Mouse (Mus musculus): ENCODE data around the gene Spock2. TPM values are rescaled to one million over a fixed set of nuclear protein-coding genes. Genes with fewer than 3 reads are reported as not detected.

The Spock2 gene
- 11.2 and 12.2 TPM in 2 replicates for polyA plus RNA-seq (2014; fragmentation: Nextera tagmentation; extraction: Ambion mirVana)

GRCm38 (mm10) chr10:60106146-60106530 lies at the start of gene Spock2:
TSS of gene Spock2 (plus strand) at chr10:60106219.
- H3K27me3 ChIP-seq (ENCODE audit: control insufficient read depth, insufficient read depth, low read length): peaks cover 37% of the 10 kb centered on the region

GRCm38 (mm10) chr10:60062173-60062572 lies 43.8 kb upstream of the Spock2 start:
- ATAC-seq (ENCODE audit: low FRiP score) (no peak), DNase-seq (ENCODE audit: low spot score, missing footprints) (no peak)
- Histone ChIP-seq H3K9me3 (ENCODE audit: control insufficient read depth, low read length) (peaks cover 2% of the 10 kb centered on the region; the same call in 1 of the 2 replicates), H3K4me3 (ENCODE audit: low read depth, low read length) (no peak overlapping the region), H3K4me1 (ENCODE audit: control insufficient read depth, insufficient read depth, low read length) (no peaks in the 10 kb centered on the region), H3K9ac (ENCODE audit: low read length) (no peak overlapping the region), H3K27me3 (ENCODE audit: control insufficient read depth, insufficient read depth, low read length) (no peaks in the 10 kb centered on the region), H3K27ac (ENCODE audit: low read depth, low read length) (no peak overlapping the region), H3K4me2 (no peak overlapping the region), H3K36me3 (ENCODE audit: control insufficient read depth, insufficient read depth, low read length) (no peaks in the 10 kb centered on the region)
- WGBS: 74% methylated on average over 5 of the region's 5 CpGs

More at GRCm38 (mm10) chr10:60106146-60106530, at the start of gene Spock2:
- 0% methylated on average over 22 of the region's 22 CpGs for WGBS
- ATAC-seq (ENCODE audit: low FRiP score) (peak; percentile 73), DNase-seq (ENCODE audit: low spot score, missing footprints) (no peak)
- H3K4me1 ChIP-seq (ENCODE audit: control insufficient read depth, insufficient read depth, low read length): peaks cover 17% of the 10 kb centered on the region
- peak within 1 kb of the TSS; percentile 73 for H3K9ac ChIP-seq (ENCODE audit: low read length)
- peak within 1 kb of the TSS; percentile 44 for H3K27ac ChIP-seq (ENCODE audit: low read depth, low read length)
- H3K36me3 ChIP-seq (ENCODE audit: control insufficient read depth, insufficient read depth, low read length): no peaks in the 10 kb centered on the region
- H3K4me2 ChIP-seq: peak within 1 kb of the TSS; percentile 91
- H3K4me3 ChIP-seq (ENCODE audit: low read depth, low read length): peak within 1 kb of the TSS; percentile 66
- H3K9me3 ChIP-seq (ENCODE audit: control insufficient read depth, low read length): no peaks in the 10 kb centered on the region

GRCm38 (mm10) chr10:60062931-60063330 lies 43.1 kb upstream of the Spock2 start:
- Histone ChIP-seq H3K4me3 (ENCODE audit: low read depth, low read length) (no peak overlapping the region), H3K4me1 (ENCODE audit: control insufficient read depth, insufficient read depth, low read length) (no peaks in the 10 kb centered on the region), H3K9me3 (ENCODE audit: control insufficient read depth, low read length) (no peaks in the 10 kb centered on the region), H3K4me2 (no peak overlapping the region), H3K27me3 (ENCODE audit: control insufficient read depth, insufficient read depth, low read length) (no peaks in the 10 kb centered on the region), H3K36me3 (ENCODE audit: control insufficient read depth, insufficient read depth, low read length) (no peaks in the 10 kb centered on the region), H3K27ac (ENCODE audit: low read depth, low read length) (no peak overlapping the region), H3K9ac (ENCODE audit: low read length) (no peak overlapping the region)
- WGBS: 35% methylated on average over 5 of the region's 5 CpGs
- ATAC-seq (ENCODE audit: low FRiP score): no peak
- DNase-seq (ENCODE audit: low spot score, missing footprints): no peak

DNA sequence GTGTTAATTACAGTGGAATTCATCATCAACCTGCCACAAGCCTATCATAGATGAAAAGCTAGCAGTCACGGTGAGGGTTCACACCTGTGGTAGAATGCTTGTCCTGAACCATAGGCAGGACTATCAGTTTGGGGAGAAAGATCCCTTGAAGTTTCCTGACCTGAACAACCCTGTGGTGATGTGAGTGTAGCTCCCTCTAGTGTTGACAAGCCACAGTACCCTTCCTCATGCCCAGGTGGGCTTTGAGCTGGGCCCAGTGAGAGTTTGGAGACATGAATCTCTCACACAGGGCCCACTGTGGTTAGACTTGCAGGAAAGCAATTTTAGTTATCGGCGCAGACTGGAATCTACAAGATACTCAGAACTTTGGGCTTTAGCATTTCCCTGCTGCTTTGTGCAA lies 39.5 kb upstream of the Spock2 start:
- ATAC-seq (ENCODE audit: low FRiP score) (no peak), DNase-seq (ENCODE audit: low spot score, missing footprints) (no peak)
- Histone ChIP-seq H3K9me3 (ENCODE audit: control insufficient read depth, low read length) (no peaks in the 10 kb centered on the region), H3K27me3 (ENCODE audit: control insufficient read depth, insufficient read depth, low read length) (no peaks in the 10 kb centered on the region), H3K4me3 (ENCODE audit: low read depth, low read length) (no peak overlapping the region), H3K9ac (ENCODE audit: low read length) (no peak overlapping the region), H3K36me3 (ENCODE audit: control insufficient read depth, insufficient read depth, low read length) (no peaks in the 10 kb centered on the region), H3K4me2 (no peak overlapping the region), H3K27ac (ENCODE audit: low read depth, low read length) (no peak overlapping the region), H3K4me1 (ENCODE audit: control insufficient read depth, insufficient read depth, low read length) (no peaks in the 10 kb centered on the region)
- 74% methylated on average over 3 of the region's 3 CpGs for WGBS

DNA sequence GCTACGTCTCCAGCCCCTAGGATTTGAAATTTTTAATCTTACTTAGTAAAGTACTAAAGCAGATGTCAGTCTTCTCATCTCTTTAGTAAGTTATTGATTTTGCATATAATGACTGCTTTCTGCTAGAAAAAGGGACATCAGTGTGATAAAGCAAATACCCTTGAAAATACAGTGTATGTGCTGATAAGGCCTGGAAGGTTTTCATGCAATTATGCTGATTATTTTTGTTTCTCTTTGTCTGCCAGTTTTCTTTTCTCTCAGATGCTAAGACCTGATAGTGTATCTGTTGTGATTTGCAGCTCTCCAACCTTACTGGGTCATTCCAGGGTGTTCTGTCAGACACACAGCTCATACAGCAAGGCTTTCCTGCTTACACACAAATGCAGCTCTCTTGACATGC lies 30.9 kb upstream of the Spock2 start:
- Histone ChIP-seq H3K27me3 (ENCODE audit: control insufficient read depth, insufficient read depth, low read length) (no peaks in the 10 kb centered on the region), H3K4me1 (ENCODE audit: control insufficient read depth, insufficient read depth, low read length) (no peaks in the 10 kb centered on the region), H3K4me3 (ENCODE audit: low read depth, low read length) (no peak overlapping the region), H3K36me3 (ENCODE audit: control insufficient read depth, insufficient read depth, low read length) (no peaks in the 10 kb centered on the region), H3K27ac (ENCODE audit: low read depth, low read length) (no peak overlapping the region), H3K9ac (ENCODE audit: low read length) (no peak overlapping the region), H3K4me2 (no peak overlapping the region), H3K9me3 (ENCODE audit: control insufficient read depth, low read length) (no peaks in the 10 kb centered on the region)
- DNase-seq (ENCODE audit: low spot score, missing footprints) (no peak), ATAC-seq (ENCODE audit: low FRiP score) (no peak)
- 94% methylated on average over 1 of the region's 1 CpGs for WGBS

- WGBS: 96% methylated on average over 7 of the region's 7 CpGs
- Histone ChIP-seq H3K4me2 (no peak overlapping the region), H3K27me3 (ENCODE audit: control insufficient read depth, insufficient read depth, low read length) (no peaks in the 10 kb centered on the region), H3K9ac (ENCODE audit: low read length) (no peak overlapping the region), H3K27ac (ENCODE audit: low read depth, low read length) (no peak overlapping the region), H3K9me3 (ENCODE audit: control insufficient read depth, low read length) (no peaks in the 10 kb centered on the region), H3K36me3 (ENCODE audit: control insufficient read depth, insufficient read depth, low read length) (no peaks in the 10 kb centered on the region), H3K4me3 (ENCODE audit: low read depth, low read length) (no peak overlapping the region), H3K4me1 (ENCODE audit: control insufficient read depth, insufficient read depth, low read length) (no peaks in the 10 kb centered on the region)
- ATAC-seq (ENCODE audit: low FRiP score) (no peak), DNase-seq (ENCODE audit: low spot score, missing footprints) (no peak)
These were observed 28.8 kb upstream of the Spock2 start for GRCm38 (mm10) chr10:60077226-60077625.

- Histone ChIP-seq H3K9me3 (ENCODE audit: control insufficient read depth, low read length) (no peaks in the 10 kb centered on the region), H3K4me2 (no peak overlapping the region), H3K27me3 (ENCODE audit: control insufficient read depth, insufficient read depth, low read length) (no peaks in the 10 kb centered on the region), H3K27ac (ENCODE audit: low read depth, low read length) (no peak overlapping the region), H3K36me3 (ENCODE audit: control insufficient read depth, insufficient read depth, low read length) (no peaks in the 10 kb centered on the region), H3K4me3 (ENCODE audit: low read depth, low read length) (no peak overlapping the region), H3K9ac (ENCODE audit: low read length) (no peak overlapping the region), H3K4me1 (ENCODE audit: control insufficient read depth, insufficient read depth, low read length) (no peaks in the 10 kb centered on the region)
- DNase-seq (ENCODE audit: low spot score, missing footprints) (no peak), ATAC-seq (ENCODE audit: low FRiP score) (no peak)
- WGBS: 82% methylated on average over 18 of the region's 18 CpGs
These were observed 28.1 kb upstream of the Spock2 start for GRCm38 (mm10) chr10:60077736-60078560.

DNA sequence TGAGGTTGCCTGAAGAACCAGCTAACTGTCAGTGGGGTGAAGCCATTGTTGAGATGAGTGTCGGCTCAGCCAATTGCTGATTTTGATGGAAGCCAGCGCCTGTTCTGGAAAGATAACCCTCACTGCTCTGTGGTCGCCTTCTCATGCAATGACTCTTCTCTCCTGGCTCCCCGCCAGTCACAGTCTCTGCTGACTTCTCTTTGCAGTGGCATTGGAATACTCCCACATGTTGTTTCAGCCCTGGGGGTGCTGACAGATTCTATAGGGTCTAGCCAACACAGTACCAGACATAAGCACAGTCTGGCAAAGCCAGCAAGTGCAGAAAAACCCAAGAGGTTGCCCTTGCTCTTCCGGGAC lies 27.5 kb upstream of the Spock2 start:
- no peak overlapping the region for H3K4me2 ChIP-seq
- no peaks in the 10 kb centered on the region for H3K4me1 ChIP-seq (ENCODE audit: control insufficient read depth, insufficient read depth, low read length)
- H3K4me3 ChIP-seq (ENCODE audit: low read depth, low read length): no peak overlapping the region
- no peaks in the 10 kb centered on the region for H3K36me3 ChIP-seq (ENCODE audit: control insufficient read depth, insufficient read depth, low read length)
- DNase-seq (ENCODE audit: low spot score, missing footprints) (no peak), ATAC-seq (ENCODE audit: low FRiP score) (no peak)
- H3K27ac ChIP-seq (ENCODE audit: low read depth, low read length): no peak overlapping the region
- H3K27me3 ChIP-seq (ENCODE audit: control insufficient read depth, insufficient read depth, low read length): no peaks in the 10 kb centered on the region
- H3K9ac ChIP-seq (ENCODE audit: low read length): no peak overlapping the region
- no peaks in the 10 kb centered on the region for H3K9me3 ChIP-seq (ENCODE audit: control insufficient read depth, low read length)
- WGBS: 88% methylated on average over 5 of the region's 5 CpGs

- DNase-seq (ENCODE audit: low spot score, missing footprints): no peak
- ATAC-seq (ENCODE audit: low FRiP score): no peak
- 84% methylated on average over 3 of the region's 3 CpGs for WGBS
- no peaks in the 10 kb centered on the region for H3K4me1 ChIP-seq (ENCODE audit: control insufficient read depth, insufficient read depth, low read length)
- H3K9me3 ChIP-seq (ENCODE audit: control insufficient read depth, low read length): no peaks in the 10 kb centered on the region
- H3K9ac ChIP-seq (ENCODE audit: low read length): no peak overlapping the region
- no peak overlapping the region for H3K4me3 ChIP-seq (ENCODE audit: low read depth, low read length)
- H3K27ac ChIP-seq (ENCODE audit: low read depth, low read length): no peak overlapping the region
- no peaks in the 10 kb centered on the region for H3K27me3 ChIP-seq (ENCODE audit: control insufficient read depth, insufficient read depth, low read length)
- no peaks in the 10 kb centered on the region for H3K36me3 ChIP-seq (ENCODE audit: control insufficient read depth, insufficient read depth, low read length)
- H3K4me2 ChIP-seq: no peak overlapping the region
These were observed 25.8 kb upstream of the Spock2 start for GRCm38 (mm10) chr10:60080171-60080570.

All from midbrain, embryonic 11.5 days (tissue).